Mouse (Mus musculus): ENCODE data around the gene Nufip2. TPM values are rescaled to one million over a fixed set of nuclear protein-coding genes. Genes with fewer than 3 reads are reported as not detected.

Gene Nufip2
- total and polyA plus RNA-seq, 3 experiments: 11.4 to 47.6 (median 44.8) TPM

- H3K27ac ChIP-seq: peak overlapping the region; percentile 91
- H3K27me3 ChIP-seq (ENCODE audit: control insufficient read depth, insufficient read depth, low read length): no peaks in the 10 kb centered on the region
- H3K36me3 ChIP-seq (ENCODE audit: control insufficient read depth, insufficient read depth, low read length): no peaks in the 10 kb centered on the region
- no peak for DNase-seq
- H3K79me2 ChIP-seq (replicated peaks; ENCODE audit: control insufficient read depth, insufficient read depth, low read length): peaks cover 6% of the 10 kb centered on the region
- H3K9ac ChIP-seq (ENCODE audit: low read depth, low read length): no peak overlapping the region
- intact Hi-C loops (cut with DNase I): no loop called here
- WGBS: 43% methylated on average over 4 of the region's 4 CpGs
- peak overlapping the region; percentile 9; the same call in 1 of the 2 replicates for H3K4me3 ChIP-seq
- TF ChIP-seq EP300 (IDR thresholded peaks at IDR 0.05; ENCODE audit: insufficient read depth, low read depth, low read length) (no peak), POLR2A (IDR thresholded peaks at IDR 0.05; ENCODE audit: insufficient read depth, low read depth, low read length) (no peak), CTCF (IDR thresholded peaks at IDR 0.05) (peak; percentile 18; the same call in 1 of the 2 replicates)
- H3K4me1 ChIP-seq (ENCODE audit: control insufficient read depth, insufficient read depth, low read length): peaks cover 18% of the 10 kb centered on the region
Measured at GRCm38 (mm10) chr11:77765459-77765777, 79.5 kb downstream of the Nufip2 start.

- peak overlapping the region; percentile 91 for H3K27ac ChIP-seq
- TF ChIP-seq CTCF (IDR thresholded peaks at IDR 0.05) (peak; percentile 85), POLR2A (IDR thresholded peaks at IDR 0.05; ENCODE audit: insufficient read depth, low read depth, low read length) (no peak), EP300 (IDR thresholded peaks at IDR 0.05; ENCODE audit: insufficient read depth, low read depth, low read length) (peak; percentile 59; the same call in 1 of the 2 replicates)
Measured at GRCm38 (mm10) chr11:77766351-77767001, 80.5 kb downstream of the Nufip2 start.

GRCm38 (mm10) chr11:77769496-77769895 is 83.5 kb downstream of the Nufip2 start:
- Histone ChIP-seq H3K27me3 (ENCODE audit: control insufficient read depth, insufficient read depth, low read length) (no peaks in the 10 kb centered on the region), H3K36me3 (ENCODE audit: control insufficient read depth, insufficient read depth, low read length) (peaks cover 2% of the 10 kb centered on the region; the same call in 1 of the 2 replicates), H3K4me3 (no peak overlapping the region), H3K27ac (no peak overlapping the region), H3K4me1 (ENCODE audit: control insufficient read depth, insufficient read depth, low read length) (peaks cover 12% of the 10 kb centered on the region), H3K9ac (ENCODE audit: low read depth, low read length) (no peak overlapping the region), H3K79me2 (replicated peaks; ENCODE audit: control insufficient read depth, insufficient read depth, low read length) (peaks cover 6% of the 10 kb centered on the region)
- intact Hi-C loops (cut with DNase I): no loop called here
- no peak for DNase-seq
- 58% methylated on average over 4 of the region's 4 CpGs for WGBS
- no peak for TF ChIP-seq POLR2A (IDR thresholded peaks at IDR 0.05; ENCODE audit: insufficient read depth, low read depth, low read length)
- no peak for TF ChIP-seq EP300 (IDR thresholded peaks at IDR 0.05; ENCODE audit: insufficient read depth, low read depth, low read length)
- no peak for TF ChIP-seq CTCF (IDR thresholded peaks at IDR 0.05)

More at GRCm38 (mm10) chr11:77766351-77767001, 80.5 kb downstream of the Nufip2 start:
- Histone ChIP-seq H3K36me3 (ENCODE audit: control insufficient read depth, insufficient read depth, low read length) (peaks cover 2% of the 10 kb centered on the region; the same call in 1 of the 2 replicates), H3K79me2 (replicated peaks; ENCODE audit: control insufficient read depth, insufficient read depth, low read length) (peaks cover 6% of the 10 kb centered on the region), H3K9ac (ENCODE audit: low read depth, low read length) (peak overlapping the region; percentile 88), H3K4me1 (ENCODE audit: control insufficient read depth, insufficient read depth, low read length) (peaks cover 18% of the 10 kb centered on the region), H3K27me3 (ENCODE audit: control insufficient read depth, insufficient read depth, low read length) (no peaks in the 10 kb centered on the region), H3K4me3 (peak overlapping the region; percentile 54)
- DNase-seq: peak; percentile 77 to 78
- WGBS: 5% methylated on average over 35 of the region's 35 CpGs
- intact Hi-C loops (cut with DNase I): loop anchor here (2.0 kb wide), 1 partner anchor 18 kb away; no protein-coding TSS in a partner anchor

GRCm38 (mm10) chr11:77770346-77770745 is 84.4 kb downstream of the Nufip2 start:
- H3K36me3 ChIP-seq (ENCODE audit: control insufficient read depth, insufficient read depth, low read length): peaks cover 2% of the 10 kb centered on the region; the same call in 1 of the 2 replicates
- H3K9ac ChIP-seq (ENCODE audit: low read depth, low read length): no peak overlapping the region
- H3K4me3 ChIP-seq: no peak overlapping the region
- DNase-seq: no peak
- peaks cover 7% of the 10 kb centered on the region for H3K79me2 ChIP-seq (replicated peaks; ENCODE audit: control insufficient read depth, insufficient read depth, low read length)
- intact Hi-C loops (cut with DNase I): no loop called here
- H3K4me1 ChIP-seq (ENCODE audit: control insufficient read depth, insufficient read depth, low read length): peaks cover 10% of the 10 kb centered on the region
- WGBS: 77% methylated on average over 8 of the region's 8 CpGs
- no peak for TF ChIP-seq EP300 (IDR thresholded peaks at IDR 0.05; ENCODE audit: insufficient read depth, low read depth, low read length)
- no peak for TF ChIP-seq CTCF (IDR thresholded peaks at IDR 0.05)
- H3K27me3 ChIP-seq (ENCODE audit: control insufficient read depth, insufficient read depth, low read length): no peaks in the 10 kb centered on the region
- no peak overlapping the region for H3K27ac ChIP-seq

- no peak overlapping the region for H3K4me3 ChIP-seq
- peaks cover 13% of the 10 kb centered on the region for H3K4me1 ChIP-seq (ENCODE audit: control insufficient read depth, insufficient read depth, low read length)
- DNase-seq: no peak
- 67% methylated on average over 8 of the region's 8 CpGs for WGBS
- H3K36me3 ChIP-seq (ENCODE audit: control insufficient read depth, insufficient read depth, low read length): peaks cover 2% of the 10 kb centered on the region; the same call in 1 of the 2 replicates
- H3K27me3 ChIP-seq (ENCODE audit: control insufficient read depth, insufficient read depth, low read length): no peaks in the 10 kb centered on the region
- intact Hi-C loops (cut with DNase I): no loop called here
- H3K79me2 ChIP-seq (replicated peaks; ENCODE audit: control insufficient read depth, insufficient read depth, low read length): peaks cover 5% of the 10 kb centered on the region
- H3K27ac ChIP-seq: no peak overlapping the region; the same call in 1 of the 2 replicates
- TF ChIP-seq EP300 (IDR thresholded peaks at IDR 0.05; ENCODE audit: insufficient read depth, low read depth, low read length) (no peak), POLR2A (IDR thresholded peaks at IDR 0.05; ENCODE audit: insufficient read depth, low read depth, low read length) (no peak), CTCF (IDR thresholded peaks at IDR 0.05) (no peak)
- no peak overlapping the region for H3K9ac ChIP-seq (ENCODE audit: low read depth, low read length)
Measured at GRCm38 (mm10) chr11:77771879-77772713, 86.1 kb downstream of the Nufip2 start.
